Mouse (Mus musculus): ENCODE measurements around the gene Nkx6-1.
A peak's percentile ranks its signal among the peaks of the same experiment; 100 is the strongest.

Nkx6-1 gene

GRCm38 (mm10) chr5:101664945-101665615 lies at the start of gene Nkx6-1:
Gene Nkx6-1 (minus strand): TSS chr5:101664996.
- peak; percentile 76 to 85 for DNase-seq

GRCm38 (mm10) chr5:101713064-101713613 lies 48.3 kb upstream of the Nkx6-1 start:
- DNase-seq: peak in 1 of 2 experiments; percentile 9

GRCm38 (mm10) chr5:101703374-101704260 lies 38.8 kb upstream of the Nkx6-1 start:
- DNase-seq: no peak

DNA sequence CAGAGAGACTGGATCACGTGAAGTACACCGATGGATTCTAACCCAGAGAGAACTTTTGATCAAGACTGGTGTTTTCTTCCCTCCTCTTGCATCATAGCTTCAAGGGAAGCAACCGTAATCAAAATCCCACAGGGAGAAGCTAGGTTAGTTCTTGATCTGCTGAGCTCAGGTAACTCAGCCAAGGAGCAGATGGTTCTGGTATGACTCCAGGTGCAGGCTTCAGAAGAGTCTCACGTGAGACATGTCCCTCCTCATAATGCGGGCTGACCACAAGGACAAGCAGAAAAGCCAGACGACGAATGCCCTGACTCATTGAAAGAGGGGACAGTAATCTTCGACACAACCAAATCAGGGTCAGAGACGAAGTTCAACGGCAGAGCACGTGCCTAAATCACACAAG lies 37.8 kb upstream of the Nkx6-1 start:
- no peak for DNase-seq

- DNase-seq: peak in 1 of 2 experiments; percentile 19
Measured at GRCm38 (mm10) chr5:101700607-101701006, 35.8 kb upstream of the Nkx6-1 start.

DNA sequence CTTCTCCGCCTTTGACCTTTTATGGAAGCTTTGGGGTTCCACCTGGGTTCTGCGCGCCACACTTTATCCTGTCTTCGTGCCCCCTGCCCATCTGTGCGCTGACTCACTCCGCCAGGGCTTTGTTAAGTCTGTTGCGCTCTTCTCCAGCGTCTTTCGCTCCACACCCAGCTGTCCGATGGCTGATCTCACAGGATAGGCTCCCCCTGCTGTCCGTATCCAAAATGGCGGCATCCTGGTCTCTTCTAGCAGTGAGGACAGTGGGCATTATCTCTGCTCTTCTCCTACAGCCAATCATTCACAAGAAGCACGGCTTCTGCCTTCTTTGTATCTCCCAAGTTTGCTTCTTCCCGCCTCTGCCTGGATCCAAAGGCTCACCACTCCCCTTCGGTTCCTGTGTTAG lies 23.8 kb upstream of the Nkx6-1 start:
- peak in 1 of 2 experiments; percentile 34 for DNase-seq

DNA sequence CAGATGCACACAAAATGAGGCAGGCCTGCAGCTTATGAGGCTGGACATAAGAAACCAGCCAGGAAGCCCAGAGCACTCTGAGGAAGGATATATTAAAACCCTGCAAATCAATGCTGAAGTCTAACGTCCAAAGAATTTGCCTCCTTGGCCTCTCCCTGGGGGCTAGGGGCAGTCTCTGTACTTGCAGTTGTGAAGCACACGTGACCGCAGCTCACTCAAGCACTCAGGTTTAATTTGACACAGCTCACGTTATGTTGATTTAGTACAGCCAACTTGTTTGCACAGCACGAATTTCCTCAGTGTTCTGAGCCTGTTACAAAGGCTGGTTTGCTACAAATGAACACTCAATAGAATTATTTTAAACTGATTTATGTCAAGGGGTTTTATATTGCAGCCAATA lies 18.5 kb upstream of the Nkx6-1 start:
- DNase-seq: no peak

DNA sequence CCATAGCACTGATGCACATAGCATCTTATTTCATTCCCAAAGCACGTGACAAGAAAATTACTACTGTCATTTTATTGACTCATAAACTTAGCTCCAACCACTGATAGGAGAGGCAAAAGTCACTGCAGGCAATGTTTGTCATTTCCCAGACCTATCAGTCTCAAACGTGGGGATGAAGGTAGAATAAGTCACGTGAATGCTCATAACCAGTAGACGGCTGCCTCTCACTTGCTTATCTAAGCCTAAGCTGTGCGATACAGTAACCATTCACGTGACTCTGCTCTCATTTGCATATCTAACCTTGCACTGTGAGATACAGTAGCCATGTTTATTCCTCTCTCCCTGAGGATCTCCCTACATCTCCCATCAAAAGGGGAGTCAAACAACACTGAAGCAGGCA lies 15.5 kb upstream of the Nkx6-1 start:
- DNase-seq: no peak

DNA sequence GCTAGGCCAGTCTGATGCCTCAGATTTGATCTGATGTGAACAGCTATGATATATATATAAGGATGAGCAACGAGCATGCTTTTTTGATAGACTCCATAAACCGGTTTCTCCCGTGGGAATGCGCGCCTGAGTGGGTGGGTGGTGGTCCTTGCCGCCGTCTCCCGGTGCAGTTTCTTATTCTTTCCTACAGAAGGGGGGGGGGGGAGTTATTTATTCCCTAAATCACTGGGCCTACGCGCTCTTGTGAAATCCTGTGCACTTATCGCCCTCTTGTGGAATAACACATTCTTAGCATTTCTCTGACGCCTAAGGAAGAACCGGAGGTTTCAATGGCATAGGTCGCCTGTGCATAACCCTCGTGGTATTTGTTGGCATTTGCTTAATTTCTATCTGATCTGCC lies 4.6 kb upstream of the Nkx6-1 start:
- peak in 1 of 2 experiments; percentile 27 for DNase-seq

DNA sequence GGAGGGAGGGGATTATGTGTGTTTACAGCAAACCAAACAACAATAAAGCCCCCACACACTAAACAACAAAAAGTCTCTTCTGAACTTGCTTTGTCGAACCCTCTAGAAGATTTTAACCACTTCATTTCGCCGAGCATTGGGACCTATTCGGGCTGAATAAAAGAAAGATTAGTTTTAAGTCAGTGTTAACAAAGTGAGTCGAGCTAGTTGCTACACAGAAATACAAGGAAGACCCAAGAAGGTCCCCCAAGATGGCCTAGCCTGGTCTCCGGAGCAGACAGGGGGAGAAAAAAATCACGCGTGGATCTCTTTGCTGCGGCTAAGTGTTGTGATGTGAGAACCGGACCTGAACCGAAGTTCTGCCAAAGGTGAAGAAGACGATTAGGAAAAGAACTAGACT lies 3.7 kb upstream of the Nkx6-1 start:
- no peak for DNase-seq

DNA sequence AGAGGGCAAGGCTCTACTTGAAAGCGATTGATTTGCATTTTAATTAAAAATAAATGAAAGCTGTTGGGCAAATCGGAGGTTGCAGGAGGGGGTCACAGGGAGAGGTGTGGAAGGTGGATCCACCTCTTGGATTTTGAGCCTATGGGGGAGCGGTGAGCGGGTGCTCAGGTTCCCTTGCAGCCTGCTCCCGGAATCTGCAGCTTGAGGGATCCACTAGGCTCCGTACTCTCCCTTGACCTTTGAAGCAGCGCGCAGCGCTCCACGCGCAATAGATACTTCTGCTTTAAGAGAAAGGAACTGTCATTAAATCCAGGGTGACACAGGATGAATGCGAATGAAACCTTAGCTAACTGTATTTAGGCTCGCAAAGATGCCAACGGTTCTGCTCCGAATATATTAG lies 3.2 kb upstream of the Nkx6-1 start:
- no peak for DNase-seq

DNA sequence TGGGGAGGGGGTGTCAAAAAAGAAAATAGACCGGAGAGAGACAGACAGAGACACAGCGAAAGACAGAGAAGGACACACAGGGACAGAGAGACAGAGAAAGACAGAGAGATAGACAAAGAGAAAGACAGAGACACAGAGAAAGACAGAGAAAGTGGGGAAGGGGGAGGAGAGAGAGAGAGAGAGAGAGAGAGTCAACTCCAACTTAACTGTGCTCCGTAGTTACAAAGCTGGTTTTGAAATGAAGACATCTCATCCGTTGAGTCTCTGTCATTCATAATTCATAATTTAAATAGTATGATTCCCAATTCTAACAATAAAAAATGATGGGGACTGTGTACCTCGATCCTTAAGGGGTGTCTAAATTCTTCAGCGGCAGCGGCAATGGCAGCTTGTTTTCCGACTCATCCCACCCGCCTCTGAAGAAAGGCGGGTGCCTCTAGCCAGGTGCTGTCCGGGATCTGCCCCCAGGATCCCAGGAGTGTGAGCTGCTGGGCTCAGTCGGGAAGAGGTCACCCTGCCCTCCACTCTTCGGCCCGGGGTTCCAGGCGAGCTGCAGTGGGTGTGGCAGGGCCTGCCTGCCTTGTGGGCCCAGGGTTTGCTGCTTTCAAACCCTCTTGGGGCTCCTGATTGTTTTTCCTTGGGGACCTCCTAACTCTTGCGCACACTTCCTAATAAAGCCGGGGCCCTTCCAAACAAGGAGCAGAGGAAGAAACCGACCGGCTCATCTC lies 2.6 kb upstream of the Nkx6-1 start:
- DNase-seq: no peak

- DNase-seq: no peak
Measured at GRCm38 (mm10) chr5:101666713-101667112, 1.9 kb upstream of the Nkx6-1 start.

DNA sequence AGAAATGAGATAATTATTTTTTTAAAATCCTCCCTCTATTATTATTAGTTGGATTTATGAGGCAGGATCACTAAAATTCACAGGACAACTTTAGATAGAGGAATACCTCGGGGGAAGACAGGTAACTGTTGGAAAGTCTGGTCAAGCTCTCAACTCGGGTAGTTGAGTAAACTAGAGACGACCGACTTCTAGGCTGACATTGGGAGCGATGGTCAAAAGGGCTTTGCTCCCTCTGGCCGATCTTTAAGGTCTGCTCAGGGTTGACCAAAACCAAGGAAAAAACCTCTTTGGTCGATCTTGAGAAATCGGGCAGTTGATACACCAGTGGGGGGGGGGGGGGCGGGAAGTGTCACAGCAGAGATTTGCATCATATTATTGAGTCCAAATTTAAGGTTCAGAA lies 1.3 kb upstream of the Nkx6-1 start:
- DNase-seq: no peak

- peak in 1 of 2 experiments; percentile 34 for DNase-seq
Measured at GRCm38 (mm10) chr5:101664423-101664921, 324 bp downstream of the Nkx6-1 start.

- DNase-seq: no peak
Measured at GRCm38 (mm10) chr5:101663621-101664422, 974 bp downstream of the Nkx6-1 start.

DNA sequence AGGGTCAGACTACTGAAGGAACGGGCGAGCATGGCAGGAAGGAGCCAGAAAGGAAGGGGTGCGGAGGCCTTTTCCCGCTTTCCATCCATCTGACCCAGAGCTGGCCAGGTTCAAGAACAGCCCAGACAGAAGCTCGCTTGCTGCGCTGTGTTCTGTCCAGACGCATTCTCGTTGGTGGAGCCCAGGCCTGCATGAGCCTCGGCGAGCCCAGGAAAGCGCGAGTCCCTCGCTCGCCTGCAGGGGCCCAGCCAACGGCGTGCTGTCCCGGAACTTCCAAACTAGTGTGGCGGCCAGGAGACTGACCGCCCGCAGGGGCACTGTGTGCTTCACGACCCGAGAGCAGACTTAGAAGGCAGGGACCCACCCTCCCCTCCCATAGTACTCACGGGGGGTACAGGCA lies 1.6 kb downstream of the Nkx6-1 start:
- DNase-seq: peak; percentile 50 to 63

DNA sequence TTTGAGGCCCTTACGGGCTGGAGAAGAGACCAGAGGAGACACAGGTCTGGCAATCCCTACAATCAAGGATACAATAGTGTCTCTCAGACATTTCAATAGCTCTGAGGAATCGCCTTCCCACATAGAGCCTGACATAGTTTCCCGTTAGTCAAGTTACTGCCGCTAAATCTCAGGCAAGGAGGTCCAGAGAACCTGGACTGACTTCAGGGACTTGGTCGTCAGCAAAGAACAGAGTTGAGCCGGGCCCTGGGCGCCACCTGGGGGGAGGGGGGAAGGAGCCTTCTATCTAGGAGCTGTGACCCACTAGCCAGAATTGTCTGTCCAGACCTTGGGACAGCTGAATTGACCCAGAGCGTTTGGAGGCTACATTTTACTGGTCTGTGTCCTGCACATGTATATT lies 2.3 kb downstream of the Nkx6-1 start:
- no peak for DNase-seq

DNA sequence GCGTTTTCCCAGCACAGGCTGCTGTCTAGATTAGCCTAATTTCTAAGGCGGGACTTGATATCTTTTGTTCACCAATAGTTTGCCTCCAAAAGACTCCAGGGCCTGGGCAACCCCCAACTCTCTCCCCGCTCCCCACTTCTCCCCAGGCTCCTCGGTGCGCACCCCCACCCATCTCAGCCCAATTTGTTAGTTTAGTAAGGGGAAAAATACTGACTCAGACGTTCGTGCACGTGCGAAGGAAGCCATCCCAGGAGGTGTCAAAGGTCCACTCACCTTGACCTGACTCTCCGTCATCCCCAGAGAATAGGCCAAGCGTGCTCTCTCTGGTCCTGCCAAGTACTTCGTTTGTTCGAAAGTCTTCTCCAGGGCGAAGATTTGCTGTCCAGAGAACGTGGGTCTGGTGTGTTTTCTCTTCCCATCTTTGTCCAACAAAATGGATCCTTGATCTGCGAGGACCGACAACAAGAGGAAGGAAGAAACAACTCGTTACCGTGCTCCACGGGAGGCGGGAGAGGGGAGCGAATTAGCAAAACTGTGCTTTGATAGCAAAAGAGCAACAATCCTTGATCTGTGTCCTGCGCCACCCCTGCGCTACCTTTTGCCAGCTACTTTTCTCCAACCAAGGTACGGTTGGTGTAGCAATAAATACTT lies 3.1 kb downstream of the Nkx6-1 start:
- DNase-seq: no peak

DNA sequence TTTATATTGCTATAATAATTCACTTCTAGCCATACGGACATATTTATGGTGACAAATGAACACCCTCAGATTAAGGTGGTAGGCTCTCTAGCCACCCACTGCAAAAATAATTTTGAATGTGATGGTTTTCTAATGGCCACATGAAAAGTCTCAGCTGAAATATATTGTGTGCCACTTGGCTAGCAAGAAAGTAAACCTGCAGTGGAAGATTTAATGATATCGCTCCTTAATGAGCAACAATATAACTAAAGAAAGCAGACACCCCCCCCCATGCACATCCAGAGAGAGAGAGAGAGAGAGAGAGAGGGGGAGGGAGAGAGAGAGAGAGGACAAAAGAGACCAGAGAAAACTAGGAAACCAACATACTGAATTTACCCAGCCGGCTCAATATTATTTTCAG lies 4.1 kb downstream of the Nkx6-1 start:
- no peak for DNase-seq

- no peak for DNase-seq
Measured at GRCm38 (mm10) chr5:101659411-101659971, 5.3 kb downstream of the Nkx6-1 start.
